Mouse (Mus musculus): ENCODE data around the gene Hcfc2. TPM values are rescaled to one million over a fixed set of nuclear protein-coding genes. Genes with fewer than 3 reads are reported as not detected.
A peak's percentile ranks its signal among the peaks of the same experiment; 100 is the strongest.

Hcfc2 gene
- polyA plus RNA-seq, 1 experiment from 2014 or later: 54.7 TPM

DNA sequence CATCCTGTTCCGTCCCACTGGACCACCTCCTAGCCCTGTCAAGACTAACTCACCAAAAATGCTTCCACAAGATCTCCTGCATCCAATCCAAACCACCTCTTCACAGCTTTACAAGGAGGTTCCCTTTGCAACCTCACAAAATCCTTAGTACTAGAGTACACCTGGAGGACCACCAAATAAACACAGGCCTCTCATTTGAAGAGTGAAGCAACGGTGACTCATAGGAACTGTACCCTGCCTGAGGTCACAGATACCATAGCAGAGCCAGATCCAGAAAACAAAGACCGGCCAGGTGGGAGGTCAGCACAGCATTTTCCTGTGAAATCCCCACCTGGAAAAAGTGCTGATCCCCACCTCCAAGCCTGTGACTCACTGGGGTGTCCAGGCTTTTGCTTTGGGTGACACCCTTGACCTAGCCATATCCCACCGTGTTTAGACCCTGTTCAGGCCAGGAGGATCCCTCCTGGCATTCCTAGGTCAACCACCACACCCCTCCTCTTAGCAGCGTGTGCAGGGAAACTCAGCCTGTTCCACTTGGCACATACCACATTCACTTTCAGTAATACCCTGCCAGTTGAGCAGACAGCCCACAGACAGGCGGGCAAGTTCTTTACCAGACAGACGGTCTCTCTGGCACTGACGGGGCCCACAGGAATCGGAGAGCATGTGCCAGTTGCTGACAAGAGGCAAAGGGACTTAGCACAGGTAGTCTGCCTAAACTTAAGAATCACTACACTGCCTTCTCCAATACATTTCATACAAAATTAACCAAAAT, 65.3 kb downstream of the Hcfc2 start:
- Histone ChIP-seq H3K4me3 (peak overlapping the region; percentile 30), H3K4me2 (replicated peaks) (peak overlapping the region; percentile 78), H3K36me3 (peaks cover 30% of the 10 kb centered on the region), H3K4me1 (peaks cover 62% of the 10 kb centered on the region), H3K27me3 (no peaks in the 10 kb centered on the region), H3K9ac (replicated peaks) (peak overlapping the region; percentile 5; the same call in 1 of the 2 replicates), H3K27ac (replicated peaks) (peak overlapping the region; percentile 35), H3K9me3 (no peaks in the 10 kb centered on the region)
- 52% methylated on average over 9 of the region's 9 CpGs for WGBS
- ATAC-seq (replicated peaks): no peak

DNA sequence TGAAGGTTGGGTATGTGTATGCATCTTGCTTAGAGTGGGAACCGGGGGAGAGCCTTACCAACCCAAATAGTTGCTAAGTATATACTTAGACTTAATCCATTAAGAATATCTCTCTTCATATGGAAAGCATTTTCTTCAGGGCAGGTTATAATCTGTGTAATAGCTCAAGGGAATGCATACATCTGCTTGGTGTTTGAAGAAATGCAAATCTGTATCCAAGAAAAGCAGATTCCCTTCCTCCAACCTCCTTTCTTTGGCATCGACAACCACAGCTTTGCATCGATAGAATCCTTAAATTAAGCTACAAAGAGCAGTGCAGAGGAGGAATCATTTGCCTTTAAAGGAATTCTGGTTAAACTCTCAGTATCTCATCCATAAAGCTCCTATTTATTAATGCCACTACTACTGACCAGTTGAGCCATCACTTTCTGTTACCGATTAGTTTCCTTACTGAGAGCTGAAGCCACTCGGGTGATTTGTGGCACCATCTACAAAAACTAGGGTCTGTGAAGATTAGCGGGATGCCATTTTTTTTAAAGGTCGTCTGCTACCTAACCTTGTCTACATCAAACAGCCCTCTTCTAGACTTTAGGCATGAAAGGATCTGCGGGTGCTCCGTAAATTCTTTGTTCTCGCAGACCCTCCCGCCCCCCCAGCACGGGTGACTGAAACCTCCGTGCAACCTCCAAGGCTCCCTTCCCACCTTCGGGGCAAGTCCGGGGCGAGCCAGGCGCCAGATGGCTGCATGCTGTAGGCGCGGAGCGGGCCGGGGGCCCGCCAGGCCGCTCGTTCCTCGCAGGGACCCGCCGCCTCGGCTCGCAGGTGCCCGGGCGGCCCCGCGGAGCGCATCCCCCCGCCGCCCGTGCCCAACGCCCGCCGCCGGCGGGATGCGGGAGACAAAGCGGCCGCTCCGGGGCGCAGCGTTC, 67.1 kb downstream of the Hcfc2 start:
- Histone ChIP-seq H3K9me3 (no peaks in the 10 kb centered on the region), H3K4me1 (peaks cover 50% of the 10 kb centered on the region), H3K36me3 (peaks cover 13% of the 10 kb centered on the region; the same call in 1 of the 2 replicates), H3K4me3 (peak overlapping the region; percentile 72), H3K27me3 (no peaks in the 10 kb centered on the region), H3K27ac (replicated peaks) (peak overlapping the region; percentile 100), H3K4me2 (replicated peaks) (peak overlapping the region; percentile 78), H3K9ac (replicated peaks) (peak overlapping the region; percentile 93)
- 1% methylated on average over 45 of the region's 48 CpGs for WGBS
- ATAC-seq (replicated peaks): peak; percentile 10

DNA sequence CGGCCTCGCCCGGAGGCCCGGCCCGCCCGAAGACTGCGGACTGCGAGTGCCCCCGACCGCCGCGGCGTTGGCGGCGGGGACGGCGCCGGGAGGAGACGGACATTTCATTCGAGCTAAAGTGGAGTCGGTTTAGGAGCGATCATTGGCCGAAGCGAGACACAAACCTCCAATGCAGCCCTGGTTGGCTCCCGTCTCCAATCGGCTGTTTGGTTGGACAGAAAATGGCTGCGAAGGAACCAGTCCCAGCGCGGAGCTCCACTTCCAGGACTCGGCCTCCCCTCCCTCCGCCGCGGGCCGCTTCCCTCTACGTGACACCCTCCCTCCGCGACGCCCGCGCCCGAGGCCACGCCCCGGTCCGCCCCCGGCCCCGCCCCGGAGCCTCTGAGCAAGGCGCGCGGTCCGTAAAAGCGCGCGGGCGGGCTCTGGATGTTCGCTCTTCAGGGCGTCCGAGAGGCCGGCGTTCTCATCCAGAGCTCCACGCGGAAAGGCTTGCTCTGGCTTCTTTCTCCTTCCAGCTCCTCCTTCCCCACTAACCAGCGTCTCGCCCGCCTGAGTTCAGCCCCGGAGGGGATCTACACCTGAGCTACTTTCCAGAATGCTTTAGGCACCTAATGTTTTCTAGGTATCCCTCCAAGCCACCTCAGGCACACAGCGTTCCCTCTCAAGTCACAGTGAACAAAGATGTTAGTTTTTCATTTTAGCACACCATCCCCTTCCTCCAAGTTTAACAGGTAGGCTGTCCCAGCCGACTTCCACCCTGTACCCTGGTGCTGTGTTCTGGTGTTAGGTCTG, 68.1 kb downstream of the Hcfc2 start, which contains the start of gene Nfyb:
Gene Nfyb (minus strand): TSS at position 305 of the 792 bp plus-strand sequence.
- peak within 1 kb of the TSS; percentile 100 for H3K27ac ChIP-seq (replicated peaks)
- peak within 1 kb of the TSS; percentile 72 for H3K4me3 ChIP-seq
- no peaks in the 10 kb centered on the region for H3K27me3 ChIP-seq
- WGBS: under 1% methylated on average over 67 of the region's 68 CpGs
- peak within 1 kb of the TSS; percentile 78 for H3K4me2 ChIP-seq (replicated peaks)
- H3K4me1 ChIP-seq: peaks cover 40% of the 10 kb centered on the region
- ATAC-seq (replicated peaks): peak; percentile 96
- no peaks in the 10 kb centered on the region for H3K9me3 ChIP-seq
- H3K9ac ChIP-seq (replicated peaks): peak within 1 kb of the TSS; percentile 93
- H3K36me3 ChIP-seq: 0 out of 2 replicates have a peak, but pooled peaks cover 3% of the 10 kb centered on the region

DNA sequence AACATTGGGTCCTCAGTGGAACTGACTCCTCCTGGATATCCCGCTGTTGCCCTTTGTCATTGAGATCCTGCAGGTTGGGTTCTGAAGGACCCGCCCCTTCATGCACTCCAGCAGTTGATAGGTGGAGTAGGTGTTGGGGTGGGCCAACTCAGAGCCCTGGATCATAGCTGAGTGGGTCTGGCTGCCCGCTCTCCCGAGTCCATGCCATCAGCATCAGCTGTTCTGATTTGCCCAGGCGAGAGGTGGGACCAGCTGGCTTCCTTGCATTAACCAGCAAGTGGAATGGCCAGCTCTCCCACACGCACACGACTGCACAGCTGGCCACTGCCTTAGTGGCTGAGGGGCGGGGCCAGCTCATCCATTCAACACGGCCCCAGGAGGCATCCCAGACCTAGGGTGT, 72.9 kb downstream of the Hcfc2 start:
- 28% methylated on average over 9 of the region's 9 CpGs for WGBS
- Histone ChIP-seq H3K27ac (replicated peaks) (no peak overlapping the region), H3K36me3 (no peaks in the 10 kb centered on the region), H3K9me3 (no peaks in the 10 kb centered on the region), H3K27me3 (no peaks in the 10 kb centered on the region), H3K4me3 (no peak overlapping the region), H3K4me2 (replicated peaks) (no peak overlapping the region), H3K9ac (replicated peaks) (no peak overlapping the region), H3K4me1 (peaks cover 5% of the 10 kb centered on the region)
- ATAC-seq (replicated peaks): no peak

DNA sequence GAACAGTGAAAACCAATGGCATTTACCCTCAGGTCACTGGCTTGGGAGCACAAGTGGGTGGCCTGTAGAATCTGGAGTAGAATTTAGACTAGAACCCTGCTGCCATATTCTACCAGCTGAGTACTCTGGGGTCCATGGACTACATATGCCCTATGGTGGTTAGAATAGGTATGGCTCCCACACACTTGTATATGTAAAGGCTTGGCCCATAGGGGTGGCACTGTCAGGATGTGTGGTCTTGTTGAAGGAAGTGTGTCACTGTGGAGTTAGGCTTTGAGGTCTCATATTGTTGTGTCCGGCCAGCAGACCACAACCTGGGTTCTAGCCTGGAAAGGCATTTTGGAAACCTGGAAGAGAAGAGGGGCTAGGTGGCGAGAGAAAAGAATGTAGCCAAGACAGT, 74.8 kb downstream of the Hcfc2 start:
- Histone ChIP-seq H3K27me3 (no peaks in the 10 kb centered on the region), H3K27ac (replicated peaks) (no peak overlapping the region), H3K4me3 (no peak overlapping the region), H3K4me1 (no peaks in the 10 kb centered on the region), H3K4me2 (replicated peaks) (no peak overlapping the region), H3K36me3 (no peaks in the 10 kb centered on the region), H3K9ac (replicated peaks) (no peak overlapping the region), H3K9me3 (no peaks in the 10 kb centered on the region)
- WGBS: 96% methylated on average over 2 of the region's 2 CpGs
- no peak for ATAC-seq (replicated peaks)

DNA sequence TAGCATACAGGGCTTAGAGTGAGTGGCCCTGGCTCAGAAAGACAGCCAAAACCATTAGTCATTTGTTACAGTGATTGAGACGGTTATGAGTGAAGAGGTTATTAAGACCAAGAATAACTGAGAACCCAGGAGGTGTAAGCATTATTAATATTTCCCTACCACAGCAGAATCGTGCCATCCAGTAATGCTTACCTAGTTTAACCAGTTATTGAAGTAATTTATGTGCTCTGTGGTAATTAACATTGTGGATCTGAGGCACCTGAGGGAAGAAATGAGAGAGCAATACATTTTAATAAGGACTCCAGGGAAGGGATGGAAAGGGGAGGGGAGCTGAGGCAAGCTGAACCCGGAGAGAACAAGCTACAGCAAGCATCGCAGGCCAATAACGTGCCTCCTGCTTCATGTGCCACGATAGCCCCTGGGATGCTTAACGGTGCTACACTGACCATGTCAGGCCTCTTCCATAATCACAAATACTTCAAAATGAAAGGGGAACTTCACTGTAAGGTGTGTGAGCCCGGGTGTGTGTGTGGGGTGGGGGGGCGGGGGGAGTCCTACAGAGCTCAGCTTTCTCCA, 75.7 kb downstream of the Hcfc2 start:
- 82% methylated on average over 9 of the region's 9 CpGs for WGBS
- H3K4me2 ChIP-seq (replicated peaks): no peak overlapping the region
- no peak for ATAC-seq (replicated peaks)
- no peaks in the 10 kb centered on the region for H3K9me3 ChIP-seq
- no peak overlapping the region for H3K9ac ChIP-seq (replicated peaks)
- H3K27ac ChIP-seq (replicated peaks): no peak overlapping the region
- H3K4me1 ChIP-seq: no peaks in the 10 kb centered on the region
- no peaks in the 10 kb centered on the region for H3K27me3 ChIP-seq
- H3K4me3 ChIP-seq: no peak overlapping the region
- H3K36me3 ChIP-seq: no peaks in the 10 kb centered on the region

DNA sequence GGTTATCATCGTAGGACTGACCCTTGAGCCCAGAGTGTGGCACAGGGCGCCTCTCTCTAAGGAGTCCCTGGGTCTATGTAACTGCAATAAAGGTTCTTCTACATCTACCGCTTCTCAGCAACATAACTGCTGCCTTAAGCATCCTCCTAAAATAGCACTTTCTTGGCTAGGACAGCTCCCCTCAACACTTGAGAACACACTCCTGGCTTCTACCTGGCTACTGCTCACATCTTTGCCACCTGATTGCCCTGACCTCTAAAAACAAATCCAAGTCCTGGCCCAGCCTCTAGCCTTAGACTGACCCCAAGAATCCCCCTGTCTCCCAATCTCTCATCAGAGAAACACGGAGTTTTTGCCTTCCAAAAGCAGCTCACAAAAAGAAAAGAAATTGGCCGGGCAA, 78.9 kb downstream of the Hcfc2 start:
- ATAC-seq (replicated peaks): no peak
- Histone ChIP-seq H3K4me1 (no peaks in the 10 kb centered on the region), H3K36me3 (no peaks in the 10 kb centered on the region), H3K27me3 (no peaks in the 10 kb centered on the region), H3K27ac (replicated peaks) (no peak overlapping the region), H3K4me2 (replicated peaks) (no peak overlapping the region), H3K9ac (replicated peaks) (no peak overlapping the region), H3K9me3 (no peaks in the 10 kb centered on the region), H3K4me3 (no peak overlapping the region)
- WGBS: 92% methylated on average over 5 of the region's 5 CpGs

DNA sequence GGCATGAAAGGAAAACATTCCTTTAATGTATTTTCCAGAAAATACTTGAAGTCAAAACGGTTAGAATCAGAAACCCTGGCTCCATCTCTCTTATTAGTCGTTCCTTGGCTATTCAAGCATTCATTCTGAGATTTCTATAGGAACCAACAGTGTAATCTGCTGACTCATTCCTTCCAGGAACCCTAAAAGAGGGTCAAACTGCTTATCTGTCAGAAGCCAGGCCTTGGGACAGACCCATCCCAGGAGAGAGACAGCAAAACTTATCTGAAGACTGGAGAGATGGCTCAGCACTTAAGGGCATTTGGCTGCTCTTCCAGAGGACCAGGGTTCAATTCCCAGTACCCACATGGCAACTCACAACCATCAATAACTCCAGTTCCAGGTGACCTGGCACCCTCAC, 81.1 kb downstream of the Hcfc2 start:
- H3K36me3 ChIP-seq: no peaks in the 10 kb centered on the region
- no peaks in the 10 kb centered on the region for H3K4me1 ChIP-seq
- H3K9me3 ChIP-seq: no peaks in the 10 kb centered on the region
- no peaks in the 10 kb centered on the region for H3K27me3 ChIP-seq
- H3K27ac ChIP-seq (replicated peaks): no peak overlapping the region
- no peak overlapping the region for H3K4me2 ChIP-seq (replicated peaks)
- H3K9ac ChIP-seq (replicated peaks): no peak overlapping the region
- 37% methylated on average over 2 of the region's 2 CpGs for WGBS
- H3K4me3 ChIP-seq: no peak overlapping the region
- ATAC-seq (replicated peaks): no peak

DNA sequence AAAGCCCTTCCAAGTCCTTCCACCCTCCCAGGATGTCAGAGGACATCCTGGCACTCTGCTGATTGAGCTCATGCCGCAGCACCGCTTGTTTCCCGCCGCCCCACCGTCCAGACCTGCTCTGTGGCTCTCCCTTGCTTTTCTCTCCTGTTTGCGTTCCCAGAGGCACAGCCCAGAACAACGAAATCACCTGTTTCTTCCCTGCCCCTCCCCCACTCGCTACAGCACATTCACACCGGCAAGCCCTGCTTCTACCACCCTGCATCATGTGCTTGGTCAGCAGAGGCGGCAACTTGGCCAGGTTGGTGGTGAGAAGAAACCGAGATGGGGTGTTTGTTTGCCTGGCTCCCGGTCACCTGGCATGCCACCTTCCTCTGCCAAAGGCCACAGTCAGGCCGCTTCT, 81.9 kb downstream of the Hcfc2 start:
- Histone ChIP-seq H3K4me2 (replicated peaks) (no peak overlapping the region), H3K4me3 (no peak overlapping the region), H3K4me1 (no peaks in the 10 kb centered on the region), H3K36me3 (no peaks in the 10 kb centered on the region), H3K27me3 (no peaks in the 10 kb centered on the region), H3K27ac (replicated peaks) (no peak overlapping the region), H3K9ac (replicated peaks) (no peak overlapping the region), H3K9me3 (no peaks in the 10 kb centered on the region)
- no peak for ATAC-seq (replicated peaks)
- WGBS: 32% methylated on average over 13 of the region's 13 CpGs

DNA sequence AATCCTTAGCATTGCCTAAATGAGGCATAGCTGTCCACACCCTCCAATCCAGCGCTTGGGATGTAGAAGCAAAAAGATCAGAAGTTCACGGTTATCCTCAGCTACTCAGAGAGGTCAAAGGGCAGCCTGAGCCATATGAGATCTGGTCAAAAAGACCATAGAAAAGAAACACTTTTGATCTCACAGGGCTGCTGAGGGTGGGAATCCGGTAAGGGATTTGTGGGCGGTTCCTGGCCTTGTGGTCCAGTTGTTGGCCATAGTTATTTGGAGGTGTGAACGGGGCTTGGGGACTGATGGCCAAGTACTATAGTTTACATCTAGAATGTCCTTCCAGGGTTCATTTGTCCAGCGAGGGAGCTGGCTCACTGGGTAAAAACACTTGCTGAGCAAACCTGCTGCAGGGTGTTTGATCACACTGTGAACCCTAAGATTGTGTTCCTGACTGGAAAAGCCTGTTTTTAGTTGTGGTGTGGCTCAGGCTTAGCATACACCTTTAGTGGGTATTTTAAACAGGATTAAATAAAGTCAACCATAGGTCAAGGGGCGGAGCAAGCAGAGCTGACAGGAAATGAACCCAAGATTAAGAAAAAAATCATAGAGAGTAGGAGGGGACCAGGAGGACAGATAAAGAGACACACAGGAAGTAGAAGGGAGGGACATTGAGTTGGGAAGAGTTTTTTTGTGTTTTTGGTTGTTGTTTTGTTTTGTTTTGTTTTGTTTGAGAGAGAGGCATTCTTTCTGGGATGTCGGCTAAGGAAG, 83.0 kb downstream of the Hcfc2 start:
- Histone ChIP-seq H3K27ac (replicated peaks) (no peak overlapping the region), H3K9ac (replicated peaks) (no peak overlapping the region)
- whole genome bisulfite sequencing: 84% methylated on average over 8 of the region's 8 CpGs

DNA sequence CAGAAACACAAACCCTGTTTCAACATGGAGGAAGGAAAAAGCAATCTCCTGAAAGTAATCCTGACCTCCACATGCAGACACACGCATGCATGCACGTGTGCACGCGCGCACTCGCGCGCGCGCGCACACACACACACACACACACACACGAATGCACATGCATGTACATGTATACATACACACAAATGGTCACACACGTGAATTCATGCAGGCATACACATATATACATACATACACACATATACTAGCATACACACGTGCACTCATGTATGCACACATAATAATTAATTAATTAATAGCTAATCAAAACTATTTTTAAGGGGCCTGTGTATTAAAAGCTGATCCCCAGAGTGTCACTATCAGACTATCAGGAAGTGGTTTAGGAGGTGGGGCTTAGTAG, 83.9 kb downstream of the Hcfc2 start:
- ATAC-seq (replicated peaks): no peak
- H3K4me3 ChIP-seq: no peak overlapping the region
- H3K4me1 ChIP-seq: no peaks in the 10 kb centered on the region
- no peaks in the 10 kb centered on the region for H3K36me3 ChIP-seq
- no peak overlapping the region for H3K4me2 ChIP-seq (replicated peaks)
- H3K27me3 ChIP-seq: no peaks in the 10 kb centered on the region
- no peak overlapping the region for H3K27ac ChIP-seq (replicated peaks)
- no peaks in the 10 kb centered on the region for H3K9me3 ChIP-seq
- WGBS: 93% methylated on average over 14 of the region's 14 CpGs
- H3K9ac ChIP-seq (replicated peaks): no peak overlapping the region

More for the DNA sequence above, 83.0 kb downstream of the Hcfc2 start:
- no peaks in the 10 kb centered on the region for H3K36me3 ChIP-seq
- H3K4me3 ChIP-seq: no peak overlapping the region
- H3K4me1 ChIP-seq: no peaks in the 10 kb centered on the region
- no peaks in the 10 kb centered on the region for H3K27me3 ChIP-seq
- no peaks in the 10 kb centered on the region for H3K9me3 ChIP-seq
- H3K4me2 ChIP-seq (replicated peaks): no peak overlapping the region
- no peak for ATAC-seq (replicated peaks)

Data from forebrain, embryonic 15.5 days (tissue).